Mouse (Mus musculus) limb, embryonic 15.5 days (tissue): ENCODE data around the gene Uchl1. TPM values are rescaled to one million over a fixed set of nuclear protein-coding genes. Genes with fewer than 3 reads are reported as not detected.

Experiments
- polyA plus RNA-seq: library from polyadenylated mRNA; unstranded; fragments of >200 nt; fragmentation: Nextera tagmentation; extraction: Ambion mirVana; gene quantifications from 2 replicates; pipeline ENCODE4 v1.2.1, GENCODE M21; 2015

Gene Uchl1
- polyA plus RNA-seq, 1 experiment from 2014 or later, result 75.2 TPM

Other genes starting within 250 kb of the Uchl1 start
- 43.2 and 45.6 TPM in 2 replicates for gene Apbb2, start 57.3 kb upstream of the Uchl1 start, polyA plus RNA-seq
- 70.0 and 71.8 TPM in 2 replicates for gene Limch1, start 69.7 kb downstream of the Uchl1 start, polyA plus RNA-seq